Mouse (Mus musculus): Measurements from ENCODE around the gene Des. TPM values are rescaled to one million over a fixed set of nuclear protein-coding genes. Genes with fewer than 3 reads are reported as not detected.

Des gene
- 18.2 and 23.3 TPM in 2 replicates for polyA plus RNA-seq (2011; ENCODE audit: insufficient read depth, insufficient read length, low read depth, missing spikeins)

GRCm38 (mm10) chr1:75360112-75361031, at the start of gene Des:
Gene Des (plus strand): TSS chr1:75360329.
- peak within 1 kb of the TSS; percentile 53 for H3K4me3 ChIP-seq (ENCODE audit: low read depth, low read length)
- H3K36me3 ChIP-seq (ENCODE audit: control insufficient read depth, insufficient read depth, low read length, poor library complexity, severe bottlenecking) = no peaks in the 10 kb centered on the region
- peaks cover 3% of the 10 kb centered on the region for H3K4me1 ChIP-seq (ENCODE audit: control insufficient read depth, insufficient read depth, low read length)
- TF ChIP-seq POLR2A (IDR thresholded peaks at IDR 0.05; ENCODE audit: insufficient read depth, low read length) (no peak), CTCF (IDR thresholded peaks at IDR 0.05; ENCODE audit: low read depth, low read length) (no peak), EP300 (IDR thresholded peaks at IDR 0.05; ENCODE audit: insufficient read depth, low read depth, low read length) (no peak)
- no peaks in the 10 kb centered on the region for H3K9me3 ChIP-seq (replicated peaks; ENCODE audit: control insufficient read depth, insufficient read depth, low read length, poor library complexity, severe bottlenecking)
- H3K27me3 ChIP-seq (ENCODE audit: control insufficient read depth, insufficient read depth, low read length, poor library complexity, severe bottlenecking) = no peaks in the 10 kb centered on the region
- no peak within 1 kb of the TSS for H3K27ac ChIP-seq (ENCODE audit: insufficient read depth, low read length)
- H3K9ac ChIP-seq (ENCODE audit: low read depth, poor library complexity, severe bottlenecking) = peak within 1 kb of the TSS; percentile 31

DNA sequence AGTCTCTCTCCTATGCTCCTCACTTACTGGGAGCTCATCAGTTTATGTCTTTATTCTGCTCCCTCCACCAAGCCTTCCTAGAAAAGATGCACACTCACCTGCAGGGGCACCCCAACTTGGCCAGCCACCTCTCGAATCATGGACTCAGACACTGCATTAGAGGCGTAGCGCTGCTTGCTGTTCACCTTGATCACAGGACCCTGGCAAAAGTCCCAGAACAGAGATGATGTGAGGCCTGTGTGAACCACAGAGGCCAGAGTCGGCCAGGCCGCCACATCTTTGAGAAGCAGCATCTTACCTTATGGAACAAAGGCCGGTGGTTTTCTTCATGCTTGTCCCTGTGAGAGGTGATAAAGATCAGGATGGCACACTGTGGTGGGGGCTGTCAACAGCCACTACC, 48.4 kb upstream of the Des start:
- no peak for TF ChIP-seq EP300 (IDR thresholded peaks at IDR 0.05; ENCODE audit: insufficient read depth, low read depth, low read length)
- TF ChIP-seq POLR2A (IDR thresholded peaks at IDR 0.05; ENCODE audit: insufficient read depth, low read length) = no peak
- TF ChIP-seq CTCF (IDR thresholded peaks at IDR 0.05; ENCODE audit: low read depth, low read length) = no peak
- H3K36me3 ChIP-seq (ENCODE audit: control insufficient read depth, insufficient read depth, low read length, poor library complexity, severe bottlenecking) = peaks cover 23% of the 10 kb centered on the region
- peaks cover 2% of the 10 kb centered on the region for H3K4me1 ChIP-seq (ENCODE audit: control insufficient read depth, insufficient read depth, low read length)

DNA sequence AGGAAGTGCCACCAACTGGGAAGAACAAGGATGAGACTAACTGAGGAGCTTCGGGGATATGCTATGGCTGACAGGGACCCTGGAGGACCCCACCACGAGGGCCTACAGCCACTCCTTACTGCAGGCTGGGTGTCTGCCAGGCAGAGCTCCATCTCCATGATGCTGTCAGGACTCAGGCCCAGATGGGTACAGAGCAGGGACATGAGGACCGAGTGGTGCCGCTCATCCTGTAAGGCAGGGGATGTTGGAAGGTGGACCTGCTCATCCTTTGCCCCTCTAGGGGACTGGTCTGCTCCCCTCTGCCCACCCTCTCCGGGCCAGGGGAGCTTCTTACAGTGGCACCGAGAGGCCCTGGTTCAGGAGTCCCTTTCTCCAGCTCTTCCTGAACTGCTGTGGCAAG, 45.1 kb upstream of the Des start:
- no peak overlapping the region for H3K27ac ChIP-seq (ENCODE audit: insufficient read depth, low read length)
- H3K9ac ChIP-seq (ENCODE audit: low read depth, poor library complexity, severe bottlenecking) = no peak overlapping the region
- H3K9me3 ChIP-seq (replicated peaks; ENCODE audit: control insufficient read depth, insufficient read depth, low read length, poor library complexity, severe bottlenecking) = no peaks in the 10 kb centered on the region
- no peaks in the 10 kb centered on the region for H3K27me3 ChIP-seq (ENCODE audit: control insufficient read depth, insufficient read depth, low read length, poor library complexity, severe bottlenecking)
- no peak overlapping the region for H3K4me3 ChIP-seq (ENCODE audit: low read depth, low read length)
- H3K36me3 ChIP-seq (ENCODE audit: control insufficient read depth, insufficient read depth, low read length, poor library complexity, severe bottlenecking) = peaks cover 17% of the 10 kb centered on the region
- TF ChIP-seq CTCF (IDR thresholded peaks at IDR 0.05; ENCODE audit: low read depth, low read length) (no peak), POLR2A (IDR thresholded peaks at IDR 0.05; ENCODE audit: insufficient read depth, low read length) (no peak), EP300 (IDR thresholded peaks at IDR 0.05; ENCODE audit: insufficient read depth, low read depth, low read length) (no peak)
- H3K4me1 ChIP-seq (ENCODE audit: control insufficient read depth, insufficient read depth, low read length) = peaks cover 2% of the 10 kb centered on the region

More for the DNA sequence above, 48.4 kb upstream of the Des start:
- no peak overlapping the region for H3K4me3 ChIP-seq (ENCODE audit: low read depth, low read length)
- no peaks in the 10 kb centered on the region for H3K9me3 ChIP-seq (replicated peaks; ENCODE audit: control insufficient read depth, insufficient read depth, low read length, poor library complexity, severe bottlenecking)
- no peak overlapping the region for H3K27ac ChIP-seq (ENCODE audit: insufficient read depth, low read length)
- H3K9ac ChIP-seq (ENCODE audit: low read depth, poor library complexity, severe bottlenecking) = no peak overlapping the region
- H3K27me3 ChIP-seq (ENCODE audit: control insufficient read depth, insufficient read depth, low read length, poor library complexity, severe bottlenecking) = no peaks in the 10 kb centered on the region

- Histone ChIP-seq H3K9me3 (replicated peaks; ENCODE audit: control insufficient read depth, insufficient read depth, low read length, poor library complexity, severe bottlenecking) (no peaks in the 10 kb centered on the region), H3K4me3 (ENCODE audit: low read depth, low read length) (peak overlapping the region; percentile 86), H3K27me3 (ENCODE audit: control insufficient read depth, insufficient read depth, low read length, poor library complexity, severe bottlenecking) (no peaks in the 10 kb centered on the region), H3K9ac (ENCODE audit: low read depth, poor library complexity, severe bottlenecking) (peak overlapping the region; percentile 76), H3K4me1 (ENCODE audit: control insufficient read depth, insufficient read depth, low read length) (peaks cover 2% of the 10 kb centered on the region), H3K27ac (ENCODE audit: insufficient read depth, low read length) (peak overlapping the region; percentile 80; the same call in 1 of the 2 replicates), H3K36me3 (ENCODE audit: control insufficient read depth, insufficient read depth, low read length, poor library complexity, severe bottlenecking) (peaks cover 12% of the 10 kb centered on the region)
- TF ChIP-seq CTCF (IDR thresholded peaks at IDR 0.05; ENCODE audit: low read depth, low read length) (no peak), POLR2A (IDR thresholded peaks at IDR 0.05; ENCODE audit: insufficient read depth, low read length) (no peak), EP300 (IDR thresholded peaks at IDR 0.05; ENCODE audit: insufficient read depth, low read depth, low read length) (no peak)
Observed at GRCm38 (mm10) chr1:75315456-75316365, 44.4 kb upstream of the Des start.

DNA sequence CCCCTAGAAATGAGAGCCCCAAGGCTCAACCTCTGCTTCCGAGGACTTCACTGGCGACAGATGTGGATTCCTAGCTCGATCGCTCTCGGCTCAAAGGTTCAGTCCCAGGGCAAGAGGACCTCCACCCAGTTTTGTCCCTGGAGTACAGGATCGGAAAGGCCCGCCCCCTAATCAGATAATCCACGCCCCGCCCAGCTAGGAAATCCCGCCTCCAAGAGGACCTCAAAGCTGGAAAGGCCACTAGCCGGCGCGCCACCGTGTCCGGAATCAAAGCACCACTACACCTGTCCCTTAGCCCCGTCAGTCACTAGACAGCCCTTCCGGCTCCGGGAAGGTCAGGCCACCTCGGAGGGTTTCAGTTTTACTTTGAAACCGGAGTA, 43.3 kb upstream of the Des start:
- Histone ChIP-seq H3K27ac (ENCODE audit: insufficient read depth, low read length) (peak overlapping the region; percentile 80), H3K4me3 (ENCODE audit: low read depth, low read length) (peak overlapping the region; percentile 86), H3K27me3 (ENCODE audit: control insufficient read depth, insufficient read depth, low read length, poor library complexity, severe bottlenecking) (no peaks in the 10 kb centered on the region), H3K36me3 (ENCODE audit: control insufficient read depth, insufficient read depth, low read length, poor library complexity, severe bottlenecking) (peaks cover 5% of the 10 kb centered on the region), H3K9me3 (replicated peaks; ENCODE audit: control insufficient read depth, insufficient read depth, low read length, poor library complexity, severe bottlenecking) (no peaks in the 10 kb centered on the region), H3K4me1 (ENCODE audit: control insufficient read depth, insufficient read depth, low read length) (peaks cover 2% of the 10 kb centered on the region), H3K9ac (ENCODE audit: low read depth, poor library complexity, severe bottlenecking) (peak overlapping the region; percentile 76)
- TF ChIP-seq EP300 (IDR thresholded peaks at IDR 0.05; ENCODE audit: insufficient read depth, low read depth, low read length) (no peak), POLR2A (IDR thresholded peaks at IDR 0.05; ENCODE audit: insufficient read depth, low read length) (peak; percentile 69)
